Mouse (Mus musculus): Measurements from ENCODE around the gene Prpf4. TPM values are rescaled to one million over a fixed set of nuclear protein-coding genes. Genes with fewer than 3 reads are reported as not detected.

Gene Prpf4
- polyA plus RNA-seq (2014; fragmentation: Illumina TruSeq; extraction: RNeasy Lipid Tissue Mini Kit (QIAGEN cat#74804); ENCODE audit: low read depth, low replicate concordance): 29.9 TPM

DNA sequence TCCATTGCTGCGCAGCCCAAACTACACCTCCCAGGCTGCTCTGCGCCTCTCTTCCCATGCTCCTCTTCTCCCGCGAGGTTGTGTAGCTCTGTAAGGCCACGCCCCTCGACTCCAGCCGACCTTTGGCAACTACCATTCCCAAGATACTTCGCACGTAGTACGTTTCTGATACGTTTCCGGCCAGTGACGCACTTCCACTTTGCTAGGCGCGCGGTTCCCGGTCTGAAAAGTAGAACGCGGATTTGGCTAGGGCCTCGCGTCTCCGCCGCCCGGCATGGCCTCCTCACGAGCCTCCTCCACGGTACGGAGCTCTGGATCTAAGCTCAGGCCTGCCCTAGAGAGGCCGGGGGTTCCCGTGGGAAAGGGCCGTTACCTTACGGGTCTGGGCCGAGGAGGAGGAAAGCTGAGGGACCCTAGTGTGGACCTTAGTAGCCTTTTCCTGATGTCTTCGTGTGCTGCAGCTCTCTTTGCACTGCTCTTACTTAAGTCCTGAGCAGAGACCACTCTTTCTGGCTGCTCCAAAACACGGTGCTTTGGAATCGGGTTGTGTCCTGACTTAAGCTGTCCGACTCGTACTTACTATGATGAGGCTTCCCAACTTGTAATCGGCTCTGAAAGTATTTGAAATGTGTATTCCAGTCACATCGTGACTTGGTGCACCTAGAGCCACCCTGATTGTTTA lies at the start of gene Prpf4, which contains the start of gene Cdc26:
Gene Prpf4 (plus strand): TSS at position 197 of the 682 bp plus-strand sequence.
Gene Cdc26 (minus strand): TSS at position 42 of the 682 bp plus-strand sequence.

DNA sequence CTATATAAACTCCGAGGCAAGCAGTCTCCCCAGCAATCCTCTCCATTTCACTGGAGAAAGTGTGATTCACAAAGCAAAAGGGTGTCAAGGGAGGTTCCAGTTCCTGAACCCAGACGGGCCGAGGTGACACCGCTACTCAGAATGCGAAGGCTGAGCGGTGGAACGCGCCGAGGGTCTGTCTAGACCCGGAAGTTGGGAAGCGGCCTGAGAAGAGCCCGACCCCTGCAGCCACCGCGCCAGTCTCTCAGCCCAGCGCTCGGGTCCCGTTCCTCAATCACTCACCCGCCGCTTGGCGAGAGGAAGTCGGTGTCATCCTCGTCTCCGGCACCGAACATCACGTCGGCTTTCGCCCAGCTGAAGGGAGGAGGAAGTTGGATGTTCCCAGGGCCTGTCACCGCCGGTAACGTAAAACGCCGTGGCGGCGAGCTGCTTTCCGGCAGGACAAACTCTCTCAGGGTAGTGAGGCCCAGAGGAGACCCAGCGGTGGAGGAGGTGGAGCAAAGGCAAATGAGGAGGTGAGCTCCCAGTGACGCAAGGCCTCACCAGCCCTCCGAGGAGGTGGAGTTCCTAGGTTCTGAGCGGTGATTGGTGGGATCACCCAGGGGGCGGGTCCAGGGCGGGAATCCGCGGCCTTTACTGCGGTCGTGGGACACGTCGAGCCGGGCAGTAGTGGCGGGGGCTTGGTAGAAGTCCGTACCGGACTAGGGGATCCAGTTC lies 48.4 kb upstream of the Prpf4 start, which contains the start of the genes Fkbp15 and Slc31a1:
Gene Fkbp15 (minus strand): TSS at position 461 of the 717 bp plus-strand sequence.
Gene Slc31a1 (plus strand): TSS at position 640 of the 717 bp plus-strand sequence.

DNA sequence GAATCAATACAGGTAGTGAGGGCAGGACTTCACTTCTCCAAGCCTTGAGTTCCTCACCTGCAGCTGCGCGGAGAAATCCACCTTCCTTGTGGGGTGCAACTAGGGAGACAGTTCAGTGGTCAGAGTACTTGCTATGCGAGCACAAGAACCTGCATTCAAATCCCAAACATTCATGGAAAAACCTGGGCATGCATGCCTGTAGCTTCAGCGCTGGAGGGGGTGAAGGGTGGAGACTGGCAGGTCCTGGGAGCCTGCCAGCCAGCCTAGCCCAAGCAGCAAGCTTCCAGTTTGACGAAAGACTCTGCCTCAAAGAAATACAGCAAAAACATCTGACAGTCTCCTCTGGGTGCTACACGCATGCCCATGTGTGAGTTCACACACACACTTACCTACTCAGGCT lies 26.5 kb downstream of the Prpf4 start, which contains the start of gene Rnf183:
Gene Rnf183 (minus strand): TSS at position 172 of the 400 bp plus-strand sequence.

DNA sequence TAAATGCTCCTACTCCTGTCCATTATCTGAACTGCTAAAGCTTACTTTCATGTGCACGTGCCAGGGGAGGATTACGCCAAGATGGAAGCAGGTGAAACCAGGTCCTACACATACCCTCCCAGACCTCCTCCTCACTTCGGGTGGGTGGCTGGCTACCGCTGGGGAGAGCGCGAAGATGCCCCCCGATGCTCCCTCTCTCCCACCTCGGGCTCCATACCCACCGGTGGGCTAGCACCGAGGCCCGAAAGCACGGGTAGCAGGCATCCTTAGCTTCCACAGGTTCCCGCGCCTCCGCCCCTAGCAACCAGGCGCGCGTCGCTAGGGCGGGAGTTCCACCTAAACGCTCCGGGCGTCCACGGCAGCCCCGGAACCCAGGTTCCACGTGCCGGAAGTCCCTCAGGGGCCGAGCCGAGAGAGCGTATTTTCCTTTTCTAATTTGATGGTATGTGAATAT lies 62.0 kb downstream of the Prpf4 start, which contains the start of gene Wdr31:
Gene Wdr31 (minus strand): TSS at position 299 of the 454 bp plus-strand sequence.

Other genes starting within 250 kb of the Prpf4 start
- 17.8 TPM for gene Zfp37, start 177.8 kb upstream of the Prpf4 start, polyA plus RNA-seq (2014; fragmentation: Illumina TruSeq; extraction: RNeasy Lipid Tissue Mini Kit (QIAGEN cat#74804); ENCODE audit: low read depth, low replicate concordance)
- 26.8 TPM for gene Slc31a2, start 146.2 kb upstream of the Prpf4 start, polyA plus RNA-seq (2014; fragmentation: Illumina TruSeq; extraction: RNeasy Lipid Tissue Mini Kit (QIAGEN cat#74804); ENCODE audit: low read depth, low replicate concordance)
- gene Fkbp15, start 48.2 kb upstream of the Prpf4 start, polyA plus RNA-seq (2014; fragmentation: Illumina TruSeq; extraction: RNeasy Lipid Tissue Mini Kit (QIAGEN cat#74804); ENCODE audit: low read depth, low replicate concordance): 17.0 TPM
- gene Slc31a1, start 48.1 kb upstream of the Prpf4 start, polyA plus RNA-seq (2014; fragmentation: Illumina TruSeq; extraction: RNeasy Lipid Tissue Mini Kit (QIAGEN cat#74804); ENCODE audit: low read depth, low replicate concordance): 147 TPM
- 68.4 TPM for gene Cdc26, start 155 bp upstream of the Prpf4 start, polyA plus RNA-seq (2014; fragmentation: Illumina TruSeq; extraction: RNeasy Lipid Tissue Mini Kit (QIAGEN cat#74804); ENCODE audit: low read depth, low replicate concordance)
- not detected for gene Rnf183, start 26.5 kb downstream of the Prpf4 start, polyA plus RNA-seq (2014; fragmentation: Illumina TruSeq; extraction: RNeasy Lipid Tissue Mini Kit (QIAGEN cat#74804); ENCODE audit: low read depth, low replicate concordance)
- gene Wdr31, start 62.1 kb downstream of the Prpf4 start, polyA plus RNA-seq (2014; fragmentation: Illumina TruSeq; extraction: RNeasy Lipid Tissue Mini Kit (QIAGEN cat#74804); ENCODE audit: low read depth, low replicate concordance): 1.0 TPM
- 0.35 TPM for gene Bspry, start 71.3 kb downstream of the Prpf4 start, polyA plus RNA-seq (2014; fragmentation: Illumina TruSeq; extraction: RNeasy Lipid Tissue Mini Kit (QIAGEN cat#74804); ENCODE audit: low read depth, low replicate concordance)
- gene Hdhd3, start 94.7 kb downstream of the Prpf4 start, polyA plus RNA-seq (2014; fragmentation: Illumina TruSeq; extraction: RNeasy Lipid Tissue Mini Kit (QIAGEN cat#74804); ENCODE audit: low read depth, low replicate concordance): not detected
- 1.2 TPM for gene Alad, start 111.1 kb downstream of the Prpf4 start, polyA plus RNA-seq (2014; fragmentation: Illumina TruSeq; extraction: RNeasy Lipid Tissue Mini Kit (QIAGEN cat#74804); ENCODE audit: low read depth, low replicate concordance)
- 75.5 TPM for gene Pole3, start 116.3 kb downstream of the Prpf4 start, polyA plus RNA-seq (2014; fragmentation: Illumina TruSeq; extraction: RNeasy Lipid Tissue Mini Kit (QIAGEN cat#74804); ENCODE audit: low read depth, low replicate concordance)
- gene 4933430I17Rik, start 116.6 kb downstream of the Prpf4 start, polyA plus RNA-seq (2014; fragmentation: Illumina TruSeq; extraction: RNeasy Lipid Tissue Mini Kit (QIAGEN cat#74804); ENCODE audit: low read depth, low replicate concordance): not detected
- gene Rgs3, start 151.1 kb downstream of the Prpf4 start, polyA plus RNA-seq (2014; fragmentation: Illumina TruSeq; extraction: RNeasy Lipid Tissue Mini Kit (QIAGEN cat#74804); ENCODE audit: low read depth, low replicate concordance): 2.5 TPM

Measured in adrenal gland, adult 10 weeks (tissue).